Mouse (Mus musculus): ENCODE measurements at regions not wholly inside any gene's neighbourhood (a gene's known extent, or its start where the extent isn't known, plus 50 kb on each side); places are given as distances from the start of the nearest gene placed in this dataset.

DNA sequence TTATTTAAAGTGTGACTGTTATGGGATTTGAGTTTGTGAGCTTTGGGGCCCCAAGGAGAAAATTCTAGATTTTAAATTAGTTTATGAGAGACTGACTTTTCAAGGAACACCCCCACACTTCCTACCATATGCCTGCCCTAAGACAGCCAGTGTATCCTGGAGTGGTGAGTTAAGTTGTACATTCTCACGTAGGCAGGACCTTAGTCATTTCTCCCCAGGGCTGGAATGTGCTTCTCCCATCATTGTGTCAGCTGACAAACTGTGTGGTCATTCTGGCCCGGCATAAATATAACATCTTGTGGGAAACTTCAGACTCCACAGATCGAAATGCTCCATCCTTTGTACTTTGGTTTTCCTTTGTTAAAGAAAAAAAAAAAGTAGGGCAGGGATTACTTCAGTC, 73.1 kb upstream of the Tfpi start:
- Histone ChIP-seq H3K36me3 (ENCODE audit: control insufficient read depth, insufficient read depth, low read length) (no peaks in the 10 kb centered on the region), H3K4me3 (ENCODE audit: low read depth, low read length) (no peak overlapping the region), H3K9me3 (replicated peaks; ENCODE audit: control insufficient read depth, low read length) (no peaks in the 10 kb centered on the region), H3K9ac (ENCODE audit: low read depth, low read length) (no peak overlapping the region), H3K27ac (ENCODE audit: low read depth, low read length) (no peak overlapping the region), H3K4me2 (no peak overlapping the region), H3K4me1 (ENCODE audit: control insufficient read depth, insufficient read depth, low read length) (no peaks in the 10 kb centered on the region), H3K27me3 (ENCODE audit: control insufficient read depth, insufficient read depth, low read length) (no peaks in the 10 kb centered on the region)
- WGBS (ENCODE audit: insufficient replicate concordance), result 58% methylated on average over 3 of the region's 3 CpGs
- ATAC-seq (replicated peaks; ENCODE audit: insufficient number of reproducible peaks, low FRiP score, low TSS enrichment), result no peak

DNA sequence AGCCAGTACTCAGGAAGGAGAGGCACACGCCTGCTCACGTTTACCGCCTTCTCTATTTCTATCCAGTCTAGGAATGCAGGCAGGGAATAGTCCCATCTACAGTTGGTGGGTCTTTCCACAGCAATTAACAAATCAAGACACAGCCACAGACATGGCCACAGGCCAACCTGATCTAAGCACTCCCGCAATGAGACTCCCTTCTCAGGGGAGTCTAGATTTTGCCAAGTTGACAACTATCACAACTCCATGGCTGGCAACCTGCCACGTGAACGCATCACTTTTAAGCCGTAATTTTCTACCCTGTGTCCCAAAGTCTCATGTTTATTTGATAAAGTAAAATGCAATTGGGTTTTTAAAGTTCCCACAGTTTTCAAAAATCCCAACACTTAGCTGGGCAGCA, 72.0 kb upstream of the Tfpi start:
- H3K4me1 ChIP-seq (ENCODE audit: control insufficient read depth, insufficient read depth, low read length), result no peaks in the 10 kb centered on the region
- no peaks in the 10 kb centered on the region for H3K9me3 ChIP-seq (replicated peaks; ENCODE audit: control insufficient read depth, low read length)
- H3K4me3 ChIP-seq (ENCODE audit: low read depth, low read length), result no peak overlapping the region
- ATAC-seq (replicated peaks; ENCODE audit: insufficient number of reproducible peaks, low FRiP score, low TSS enrichment), result no peak
- H3K27me3 ChIP-seq (ENCODE audit: control insufficient read depth, insufficient read depth, low read length), result no peaks in the 10 kb centered on the region
- H3K27ac ChIP-seq (ENCODE audit: low read depth, low read length), result no peak overlapping the region
- H3K4me2 ChIP-seq, result no peak overlapping the region
- 81% methylated on average over 7 of the region's 7 CpGs for WGBS (ENCODE audit: insufficient replicate concordance)
- no peaks in the 10 kb centered on the region for H3K36me3 ChIP-seq (ENCODE audit: control insufficient read depth, insufficient read depth, low read length)
- no peak overlapping the region for H3K9ac ChIP-seq (ENCODE audit: low read depth, low read length)

DNA sequence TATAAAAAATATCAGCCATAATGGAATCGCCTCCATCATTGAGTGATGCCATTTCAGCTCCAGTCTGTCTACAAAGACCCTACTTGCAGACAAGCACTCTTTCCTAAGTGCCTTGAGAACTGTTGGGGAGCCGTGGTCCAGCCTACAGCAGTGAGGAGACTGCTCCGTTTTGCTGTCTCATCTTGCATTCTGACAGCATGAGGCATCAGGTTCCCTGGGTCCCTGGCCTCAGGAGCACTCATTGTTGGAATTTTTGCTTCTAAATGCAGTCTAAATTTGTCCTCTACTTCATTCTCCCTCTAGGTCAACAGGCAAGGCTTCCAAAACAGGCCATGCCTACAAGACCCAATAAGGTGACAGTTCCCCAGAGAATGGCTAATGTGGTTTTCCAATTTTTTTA, 69.1 kb upstream of the Tfpi start:
- H3K9ac ChIP-seq (ENCODE audit: low read depth, low read length), result no peak overlapping the region
- H3K4me3 ChIP-seq (ENCODE audit: low read depth, low read length), result no peak overlapping the region
- no peaks in the 10 kb centered on the region for H3K36me3 ChIP-seq (ENCODE audit: control insufficient read depth, insufficient read depth, low read length)
- no peaks in the 10 kb centered on the region for H3K27me3 ChIP-seq (ENCODE audit: control insufficient read depth, insufficient read depth, low read length)
- no peaks in the 10 kb centered on the region for H3K9me3 ChIP-seq (replicated peaks; ENCODE audit: control insufficient read depth, low read length)
- WGBS (ENCODE audit: insufficient replicate concordance), result 57% methylated on average over 3 of the region's 3 CpGs
- H3K4me1 ChIP-seq (ENCODE audit: control insufficient read depth, insufficient read depth, low read length), result no peaks in the 10 kb centered on the region
- ATAC-seq (replicated peaks; ENCODE audit: insufficient number of reproducible peaks, low FRiP score, low TSS enrichment), result no peak
- no peak overlapping the region for H3K4me2 ChIP-seq
- H3K27ac ChIP-seq (ENCODE audit: low read depth, low read length), result 0 out of 2 replicates have a peak overlapping the region, but pooled peaks have one; percentile 46

DNA sequence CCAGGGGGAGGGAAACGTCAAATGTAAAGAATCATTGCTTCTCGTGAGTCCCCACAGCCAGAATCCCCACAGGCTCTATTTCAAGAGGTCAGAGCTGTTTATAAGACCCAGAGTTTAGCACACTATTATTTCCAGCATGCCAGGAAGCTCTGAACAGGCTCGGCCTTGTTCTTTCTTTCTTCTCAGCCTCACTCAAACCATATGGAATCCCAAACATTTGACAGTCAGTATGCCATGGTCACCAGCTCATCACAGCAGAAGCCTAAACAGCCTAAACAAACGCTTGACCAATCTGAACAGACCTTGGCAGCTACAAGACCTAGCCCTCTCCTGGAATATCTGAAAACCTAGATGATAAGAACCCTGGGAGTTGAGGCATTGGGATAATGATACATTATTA, 68.2 kb upstream of the Tfpi start:
- H3K9me3 ChIP-seq (replicated peaks; ENCODE audit: control insufficient read depth, low read length), result no peaks in the 10 kb centered on the region
- 44% methylated on average over 4 of the region's 4 CpGs for WGBS (ENCODE audit: insufficient replicate concordance)
- H3K27ac ChIP-seq (ENCODE audit: low read depth, low read length), result no peak overlapping the region
- H3K9ac ChIP-seq (ENCODE audit: low read depth, low read length), result no peak overlapping the region
- no peak for ATAC-seq (replicated peaks; ENCODE audit: insufficient number of reproducible peaks, low FRiP score, low TSS enrichment)
- no peaks in the 10 kb centered on the region for H3K4me1 ChIP-seq (ENCODE audit: control insufficient read depth, insufficient read depth, low read length)
- H3K36me3 ChIP-seq (ENCODE audit: control insufficient read depth, insufficient read depth, low read length), result no peaks in the 10 kb centered on the region
- H3K4me3 ChIP-seq (ENCODE audit: low read depth, low read length), result no peak overlapping the region
- no peaks in the 10 kb centered on the region for H3K27me3 ChIP-seq (ENCODE audit: control insufficient read depth, insufficient read depth, low read length)
- no peak overlapping the region for H3K4me2 ChIP-seq

DNA sequence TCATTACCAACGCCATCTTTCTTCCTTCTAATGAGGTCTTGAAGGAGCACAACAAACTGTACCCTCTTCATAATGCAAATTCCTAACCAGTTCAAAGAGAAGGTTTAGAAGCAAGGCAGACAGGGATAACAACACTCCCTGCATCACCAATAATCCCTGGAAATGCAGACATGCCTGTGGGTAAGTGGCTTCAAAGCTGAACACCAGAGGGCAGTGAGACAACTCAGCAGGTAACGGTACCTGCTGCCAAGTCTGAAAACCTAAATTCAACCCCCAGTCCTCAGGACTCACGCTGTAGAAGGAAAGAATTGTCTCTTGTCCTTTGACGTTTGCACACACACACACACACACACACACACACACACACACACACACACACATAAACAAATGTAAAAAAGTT, 67.6 kb upstream of the Tfpi start:
- Histone ChIP-seq H3K4me2 (no peak overlapping the region), H3K4me1 (ENCODE audit: control insufficient read depth, insufficient read depth, low read length) (no peaks in the 10 kb centered on the region), H3K9ac (ENCODE audit: low read depth, low read length) (no peak overlapping the region), H3K9me3 (replicated peaks; ENCODE audit: control insufficient read depth, low read length) (no peaks in the 10 kb centered on the region), H3K27me3 (ENCODE audit: control insufficient read depth, insufficient read depth, low read length) (no peaks in the 10 kb centered on the region), H3K36me3 (ENCODE audit: control insufficient read depth, insufficient read depth, low read length) (no peaks in the 10 kb centered on the region), H3K27ac (ENCODE audit: low read depth, low read length) (no peak overlapping the region), H3K4me3 (ENCODE audit: low read depth, low read length) (no peak overlapping the region)
- no peak for ATAC-seq (replicated peaks; ENCODE audit: insufficient number of reproducible peaks, low FRiP score, low TSS enrichment)
- 77% methylated on average over 4 of the region's 4 CpGs for WGBS (ENCODE audit: insufficient replicate concordance)

DNA sequence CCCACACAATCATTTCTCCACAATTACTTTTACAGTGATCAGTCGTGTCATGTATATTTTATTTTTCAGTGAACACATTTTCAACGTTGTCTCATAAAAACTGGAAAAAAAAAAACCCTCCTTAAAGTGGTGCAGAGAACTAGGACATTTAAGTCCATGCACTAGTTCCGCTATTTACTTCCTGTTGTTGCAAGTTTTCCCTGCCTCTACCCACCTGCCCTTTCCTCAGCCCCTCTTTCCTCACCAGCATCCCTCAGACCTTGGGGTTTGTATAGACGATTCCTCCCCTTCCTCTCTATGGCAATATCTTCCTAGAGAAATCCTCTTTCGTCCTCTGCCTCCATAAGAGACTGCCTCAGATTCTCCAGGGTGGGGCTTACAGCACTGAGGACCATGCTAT, 64.9 kb upstream of the Tfpi start:
- ATAC-seq (replicated peaks; ENCODE audit: insufficient number of reproducible peaks, low FRiP score, low TSS enrichment), result no peak
- Histone ChIP-seq H3K9ac (ENCODE audit: low read depth, low read length) (no peak overlapping the region), H3K4me2 (no peak overlapping the region), H3K36me3 (ENCODE audit: control insufficient read depth, insufficient read depth, low read length) (no peaks in the 10 kb centered on the region), H3K27ac (ENCODE audit: low read depth, low read length) (no peak overlapping the region), H3K4me3 (ENCODE audit: low read depth, low read length) (no peak overlapping the region), H3K4me1 (ENCODE audit: control insufficient read depth, insufficient read depth, low read length) (no peaks in the 10 kb centered on the region), H3K27me3 (ENCODE audit: control insufficient read depth, insufficient read depth, low read length) (no peaks in the 10 kb centered on the region), H3K9me3 (replicated peaks; ENCODE audit: control insufficient read depth, low read length) (no peaks in the 10 kb centered on the region)
- 67% methylated on average over 5 of the region's 5 CpGs for WGBS (ENCODE audit: insufficient replicate concordance)

DNA sequence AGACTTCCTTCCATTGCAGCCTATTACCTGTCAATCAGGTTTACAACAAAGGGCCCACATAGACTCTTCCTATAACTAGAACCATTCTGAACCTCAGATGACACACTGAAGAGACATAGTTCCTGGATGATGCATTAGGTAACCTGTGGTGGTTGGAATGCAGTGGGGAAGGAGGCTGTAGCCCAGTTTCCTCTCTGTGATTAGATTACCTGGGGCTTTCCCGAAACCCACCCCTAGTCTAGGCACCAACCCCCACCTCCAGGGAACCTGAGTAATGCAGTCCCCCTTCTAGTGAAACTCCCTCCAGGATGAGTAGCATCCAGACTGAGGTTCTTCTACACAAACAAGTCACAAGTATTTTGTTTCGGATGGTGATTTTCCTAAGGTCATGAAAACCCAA, 62.5 kb upstream of the Tfpi start:
- no peak for ATAC-seq (replicated peaks; ENCODE audit: insufficient number of reproducible peaks, low FRiP score, low TSS enrichment)
- Histone ChIP-seq H3K4me2 (no peak overlapping the region), H3K9ac (ENCODE audit: low read depth, low read length) (no peak overlapping the region), H3K4me3 (ENCODE audit: low read depth, low read length) (no peak overlapping the region), H3K4me1 (ENCODE audit: control insufficient read depth, insufficient read depth, low read length) (no peaks in the 10 kb centered on the region), H3K27ac (ENCODE audit: low read depth, low read length) (no peak overlapping the region), H3K27me3 (ENCODE audit: control insufficient read depth, insufficient read depth, low read length) (no peaks in the 10 kb centered on the region), H3K36me3 (ENCODE audit: control insufficient read depth, insufficient read depth, low read length) (no peaks in the 10 kb centered on the region), H3K9me3 (replicated peaks; ENCODE audit: control insufficient read depth, low read length) (no peaks in the 10 kb centered on the region)
- 61% methylated on average over 2 of the region's 2 CpGs for WGBS (ENCODE audit: insufficient replicate concordance)

DNA sequence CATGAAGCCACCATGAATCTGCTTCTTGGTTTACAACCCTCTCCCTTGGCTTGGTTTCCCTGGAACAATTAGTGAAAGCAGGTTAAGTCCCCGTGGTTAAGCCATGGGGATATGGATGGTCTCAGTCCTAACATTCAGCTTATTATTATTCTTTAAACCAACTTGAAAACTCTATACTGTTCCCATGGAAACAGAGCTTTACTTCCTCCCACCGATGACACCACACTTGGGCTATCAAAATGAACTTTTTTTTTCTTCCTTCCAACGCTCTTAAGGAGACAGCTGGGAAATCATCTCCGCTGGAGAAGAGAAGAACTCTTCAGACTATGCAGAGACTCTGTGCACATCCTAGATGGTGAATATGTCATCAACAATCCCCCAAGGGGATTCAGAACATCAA, 61.4 kb upstream of the Tfpi start:
- no peaks in the 10 kb centered on the region for H3K27me3 ChIP-seq (ENCODE audit: control insufficient read depth, insufficient read depth, low read length)
- no peak overlapping the region for H3K9ac ChIP-seq (ENCODE audit: low read depth, low read length)
- no peak overlapping the region for H3K4me3 ChIP-seq (ENCODE audit: low read depth, low read length)

DNA sequence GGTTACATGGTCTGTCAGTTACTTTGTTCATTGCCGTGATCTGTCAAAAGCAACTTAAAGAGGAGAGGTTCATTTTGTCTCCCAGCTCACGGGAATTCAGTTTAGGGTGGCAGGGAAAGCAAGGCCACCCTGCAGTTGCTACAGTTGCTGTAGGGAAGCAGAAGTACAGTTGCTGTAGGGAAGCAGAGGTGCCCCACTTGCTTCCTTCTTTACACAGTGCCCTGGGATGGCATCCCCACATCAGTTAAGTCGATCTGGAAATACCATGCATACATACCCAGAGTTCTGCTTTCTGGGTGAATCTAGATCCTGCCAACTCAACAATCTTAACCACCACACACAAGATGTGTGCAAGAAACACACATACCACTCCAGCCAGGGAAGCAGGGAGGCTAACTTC, 54.6 kb upstream of the Tfpi start:
- no peak overlapping the region for H3K9ac ChIP-seq (ENCODE audit: low read depth, low read length)
- no peak overlapping the region for H3K27ac ChIP-seq (ENCODE audit: low read depth, low read length)
- no peaks in the 10 kb centered on the region for H3K27me3 ChIP-seq (ENCODE audit: control insufficient read depth, insufficient read depth, low read length)
- no peaks in the 10 kb centered on the region for H3K4me1 ChIP-seq (ENCODE audit: control insufficient read depth, insufficient read depth, low read length)
- H3K36me3 ChIP-seq (ENCODE audit: control insufficient read depth, insufficient read depth, low read length), result no peaks in the 10 kb centered on the region
- no peak for ATAC-seq (replicated peaks; ENCODE audit: insufficient number of reproducible peaks, low FRiP score, low TSS enrichment)
- WGBS (ENCODE audit: insufficient replicate concordance), result 79% methylated on average over 3 of the region's 3 CpGs
- no peak overlapping the region for H3K4me2 ChIP-seq
- H3K9me3 ChIP-seq (replicated peaks; ENCODE audit: control insufficient read depth, low read length), result 0 out of 2 replicates have a peak, but pooled peaks cover 2% of the 10 kb centered on the region
- H3K4me3 ChIP-seq (ENCODE audit: low read depth, low read length), result no peak overlapping the region

More for the DNA sequence above, 61.4 kb upstream of the Tfpi start:
- WGBS (ENCODE audit: insufficient replicate concordance), result 77% methylated on average over 4 of the region's 4 CpGs
- Histone ChIP-seq H3K9me3 (replicated peaks; ENCODE audit: control insufficient read depth, low read length) (no peaks in the 10 kb centered on the region), H3K4me1 (ENCODE audit: control insufficient read depth, insufficient read depth, low read length) (no peaks in the 10 kb centered on the region), H3K27ac (ENCODE audit: low read depth, low read length) (no peak overlapping the region), H3K36me3 (ENCODE audit: control insufficient read depth, insufficient read depth, low read length) (no peaks in the 10 kb centered on the region), H3K4me2 (no peak overlapping the region)
- ATAC-seq (replicated peaks; ENCODE audit: insufficient number of reproducible peaks, low FRiP score, low TSS enrichment), result no peak
